Mouse (Mus musculus) lung, postnatal 25 days (tissue): ENCODE measurements at regions not wholly inside any gene's neighbourhood (a gene's known extent, or its start where the extent isn't known, plus 50 kb on each side); places are given as distances from the start of the nearest gene placed in this dataset.

Source experiments
- DNase-seq: peaks from one replicate; pipeline ENCODE4 v3.0.0; 2022; ENCODE audit warnings: low spot score

GRCm38 (mm10) chr1:184394559-184395194 lies 337.7 kb downstream of the Hlx start:
- DNase-seq = no peak

GRCm38 (mm10) chr1:184384088-184384823 lies 348.2 kb downstream of the Hlx start:
- no peak for DNase-seq

- DNase-seq = no peak
Measured at GRCm38 (mm10) chr1:184378665-184379064, 344.6 kb upstream of the 1700056E22Rik start.

- DNase-seq = no peak
Measured at GRCm38 (mm10) chr1:184365026-184365425, 330.9 kb upstream of the 1700056E22Rik start.

- DNase-seq = no peak
Measured at GRCm38 (mm10) chr1:184358226-184358568, 324.1 kb upstream of the 1700056E22Rik start.

GRCm38 (mm10) chr1:184357474-184358225 lies 323.5 kb upstream of the 1700056E22Rik start:
- DNase-seq = no peak

- no peak for DNase-seq
Measured at GRCm38 (mm10) chr1:184353832-184354449, 319.8 kb upstream of the 1700056E22Rik start.

- DNase-seq = no peak
Measured at GRCm38 (mm10) chr1:184351760-184352159, 317.7 kb upstream of the 1700056E22Rik start.

- DNase-seq = no peak
Measured at GRCm38 (mm10) chr1:184344829-184345228, 310.7 kb upstream of the 1700056E22Rik start.

- no peak for DNase-seq
Measured at GRCm38 (mm10) chr1:184335952-184336351, 301.9 kb upstream of the 1700056E22Rik start.

GRCm38 (mm10) chr1:184335281-184335680 lies 301.2 kb upstream of the 1700056E22Rik start:
- DNase-seq = no peak

GRCm38 (mm10) chr1:184334818-184335217 lies 300.7 kb upstream of the 1700056E22Rik start:
- DNase-seq = no peak

GRCm38 (mm10) chr1:184333086-184333485 lies 299.0 kb upstream of the 1700056E22Rik start:
- DNase-seq = no peak

- DNase-seq = peak; percentile 18
Measured at GRCm38 (mm10) chr1:184330516-184331350, 296.6 kb upstream of the 1700056E22Rik start.

- no peak for DNase-seq
Measured at GRCm38 (mm10) chr1:184326191-184326590, 292.1 kb upstream of the 1700056E22Rik start.

- DNase-seq = no peak
Measured at GRCm38 (mm10) chr1:184324234-184324633, 290.1 kb upstream of the 1700056E22Rik start.

- no peak for DNase-seq
Measured at GRCm38 (mm10) chr1:184320521-184321177, 286.5 kb upstream of the 1700056E22Rik start.

- no peak for DNase-seq
Measured at GRCm38 (mm10) chr1:184310185-184310815, 276.2 kb upstream of the 1700056E22Rik start.

- no peak for DNase-seq
Measured at GRCm38 (mm10) chr1:184304813-184305212, 270.7 kb upstream of the 1700056E22Rik start.

- no peak for DNase-seq
Measured at GRCm38 (mm10) chr1:184304204-184304603, 270.1 kb upstream of the 1700056E22Rik start.

GRCm38 (mm10) chr1:184298701-184299100 lies 264.6 kb upstream of the 1700056E22Rik start:
- no peak for DNase-seq
